Mouse (Mus musculus) C2C12 (cell line): ENCODE results near the gene Nav2.

Experiments used
- CEBPB ChIP-seq: IDR thresholded peaks from one replicate; pipeline ENCODE4 v1.6.1; 2011; ENCODE audit warnings: low read depth, mild to moderate bottlenecking, control low read depth, moderate library complexity
- CTCF ChIP-seq: IDR thresholded peaks from one replicate; pipeline ENCODE4 v1.5.1; 2011; ENCODE audit not compliant: control insufficient read depth, insufficient read depth, insufficient read length
- FOSL1 ChIP-seq: IDR thresholded peaks from one replicate; pipeline ENCODE4 v1.8.0; 2011; ENCODE audit warnings: mild to moderate bottlenecking, low read length; ENCODE audit not compliant: poor library complexity, insufficient read depth, severe bottlenecking
- MYOG ChIP-seq: IDR thresholded peaks from one replicate; pipeline ENCODE4 v1.6.1; 2011; ENCODE audit not compliant: control insufficient read depth, insufficient read length; ENCODE audit errors: extremely low read depth
- USF1 ChIP-seq: IDR thresholded peaks from one replicate; pipeline ENCODE4 v1.6.1; 2011; ENCODE audit warnings: low read depth, mild to moderate bottlenecking, control low read depth, moderate library complexity

DNA sequence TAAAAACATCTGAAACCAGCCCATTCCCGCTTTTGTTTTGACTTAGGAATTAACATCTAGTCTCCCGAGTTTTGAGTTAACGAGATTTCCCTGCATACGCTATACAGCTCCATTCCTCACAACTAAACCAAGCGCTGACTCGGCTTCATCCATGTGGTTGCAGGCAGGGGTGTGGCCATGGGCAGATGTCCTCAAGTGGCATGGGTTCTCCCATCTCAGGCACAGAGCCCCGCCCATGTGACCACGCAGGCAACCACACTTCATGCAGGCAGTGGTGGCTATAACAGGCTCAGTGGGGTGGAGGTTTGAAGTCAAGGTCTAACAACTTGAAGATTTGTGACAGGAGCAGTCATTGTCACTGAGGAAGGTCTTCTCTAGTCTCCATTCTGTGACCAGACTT, 138.8 kb downstream of the Nav2 start:
- TF ChIP-seq CTCF (no peak), USF1 (peak; percentile 34), MYOG (no peak), FOSL1 (no peak), CEBPB (no peak)
